Mouse (Mus musculus): ENCODE data around the gene Nhlrc2.
A peak's percentile ranks its signal among the peaks of the same experiment; 100 is the strongest.

Nhlrc2 gene

DNA sequence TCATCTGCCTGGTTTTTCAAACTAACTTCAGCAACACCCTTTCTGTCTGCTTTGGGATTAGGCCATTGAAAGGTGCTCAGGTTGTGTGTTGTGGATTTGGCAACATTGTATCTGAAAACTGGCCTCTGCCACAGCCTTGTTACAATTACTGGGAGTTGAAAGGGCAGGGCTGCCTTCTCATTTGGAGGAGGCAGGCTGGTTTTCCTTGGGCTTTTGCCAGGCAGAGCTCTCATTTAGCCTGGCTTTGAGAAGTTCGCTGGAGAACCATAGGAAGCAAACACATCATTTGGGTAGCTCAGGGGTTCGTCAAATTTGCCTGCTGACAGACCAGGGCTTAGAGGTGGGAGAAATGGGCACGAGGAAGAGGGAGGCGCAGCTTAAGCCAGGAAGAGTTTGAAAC is 71.5 kb downstream of the Nhlrc2 start:
- no peak for DNase-seq (ENCODE audit: extremely low spot score, low spot score)

DNA sequence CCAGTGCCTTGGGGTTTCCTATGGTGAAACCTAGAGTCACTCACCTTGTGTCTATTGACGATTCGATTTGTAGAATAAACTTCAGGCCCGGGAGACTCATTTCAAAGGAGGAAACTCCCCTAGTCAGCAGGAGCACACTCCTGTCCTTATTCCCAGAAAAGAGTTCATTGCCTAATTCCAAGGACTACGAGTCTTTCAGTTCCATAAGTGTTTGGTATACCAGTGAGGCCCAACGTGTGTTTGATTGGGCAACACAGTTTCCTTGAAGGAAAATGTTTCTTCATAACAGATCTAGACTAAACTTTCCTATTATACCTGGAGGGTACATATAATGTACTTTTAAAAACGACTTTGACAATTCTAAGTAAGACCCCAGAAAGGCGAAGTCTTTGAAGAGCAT is 73.8 kb downstream of the Nhlrc2 start:
- DNase-seq (ENCODE audit: extremely low spot score, low spot score), result no peak

DNA sequence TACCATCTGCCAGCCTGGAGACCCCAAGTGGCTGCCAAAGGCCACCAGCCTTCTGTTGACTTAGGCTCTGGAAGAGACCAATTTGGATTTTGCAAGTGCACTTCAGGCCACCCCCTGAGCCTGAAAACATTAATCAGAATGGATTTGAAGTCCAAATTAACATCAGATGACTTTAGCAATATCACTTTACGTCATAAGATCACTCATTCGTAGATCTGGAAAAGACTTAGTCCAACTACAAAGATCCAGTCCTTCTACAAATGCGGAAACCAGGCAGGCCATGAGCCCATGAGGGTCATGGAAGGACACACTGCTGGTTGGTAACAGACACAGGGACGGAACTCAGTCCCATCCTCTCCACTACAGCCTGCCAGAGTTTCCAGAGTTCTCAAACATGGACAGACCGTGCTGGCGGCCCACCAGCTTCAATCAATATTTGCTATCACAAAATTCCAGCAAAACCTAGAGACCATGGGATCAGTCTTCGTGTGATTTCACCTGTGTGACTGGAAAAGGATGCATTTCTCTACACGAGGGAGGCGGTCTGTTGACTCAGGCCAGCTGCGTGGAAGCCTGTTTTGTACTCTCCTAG is 79.9 kb downstream of the Nhlrc2 start:
- DNase-seq (ENCODE audit: extremely low spot score, low spot score), result no peak

DNA sequence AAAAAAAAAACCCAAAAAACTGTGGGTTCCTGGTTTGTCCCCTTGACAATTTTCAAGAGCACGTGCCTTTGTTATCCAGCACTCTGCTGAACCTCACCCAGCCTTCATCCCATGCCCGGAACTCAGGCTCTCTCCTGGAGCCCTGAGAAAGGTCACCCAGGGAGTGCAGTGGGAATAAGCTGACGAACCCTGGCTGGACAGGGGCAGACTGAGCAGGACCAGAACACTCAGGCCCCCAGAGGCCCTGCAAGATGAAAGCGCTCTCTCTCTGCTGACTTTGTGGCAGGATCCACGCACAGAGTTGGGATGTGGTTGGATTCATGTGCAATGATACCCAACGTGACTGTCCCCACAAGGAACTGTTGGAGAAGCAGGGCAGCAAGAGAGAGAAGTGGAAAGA is 81.6 kb downstream of the Nhlrc2 start:
- no peak for DNase-seq (ENCODE audit: extremely low spot score, low spot score)

DNA sequence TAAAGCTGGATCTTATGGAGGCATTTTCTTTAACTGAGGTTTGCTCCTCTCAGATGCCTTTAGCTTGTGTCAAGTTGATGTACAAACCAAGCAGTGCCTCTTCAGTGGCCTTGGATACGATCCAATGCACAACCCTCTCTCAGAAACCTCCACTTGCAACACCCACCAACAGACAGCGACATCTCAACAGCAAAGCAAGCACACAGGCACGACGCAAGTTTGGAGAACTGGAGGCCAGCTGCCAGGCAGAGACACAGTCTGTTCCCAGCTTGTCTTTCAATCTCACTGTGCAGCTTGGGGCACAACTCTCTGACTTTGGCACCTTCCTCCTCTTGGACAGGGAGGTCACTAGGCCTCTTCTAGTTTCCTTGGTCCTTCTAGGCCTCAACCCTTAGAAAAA is 83.0 kb downstream of the Nhlrc2 start:
- no peak for DNase-seq (ENCODE audit: extremely low spot score, low spot score)

DNA sequence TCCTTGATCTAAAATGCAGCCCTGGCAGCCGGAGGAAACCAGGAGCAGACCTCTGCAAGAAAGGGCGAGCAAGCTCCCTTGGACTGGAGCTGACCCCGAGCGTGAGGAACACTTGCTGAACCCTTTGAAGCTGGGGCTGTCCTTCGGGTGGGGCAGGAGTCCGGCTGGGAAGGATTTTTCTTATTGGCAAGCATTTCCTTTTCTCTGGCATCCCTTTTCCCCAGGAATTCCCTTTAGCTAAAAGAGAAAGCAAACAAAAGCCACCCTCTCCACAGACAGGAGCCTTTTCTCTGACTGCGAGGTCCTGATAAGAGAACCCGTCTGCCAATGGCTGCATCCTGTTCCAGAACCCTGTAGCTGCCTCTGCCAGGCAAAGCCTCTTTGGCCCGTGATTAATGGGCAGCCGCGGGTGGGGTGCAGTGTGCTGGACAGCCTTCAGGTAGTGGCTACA is 83.4 kb downstream of the Nhlrc2 start:
- DNase-seq (ENCODE audit: extremely low spot score, low spot score), result no peak

DNA sequence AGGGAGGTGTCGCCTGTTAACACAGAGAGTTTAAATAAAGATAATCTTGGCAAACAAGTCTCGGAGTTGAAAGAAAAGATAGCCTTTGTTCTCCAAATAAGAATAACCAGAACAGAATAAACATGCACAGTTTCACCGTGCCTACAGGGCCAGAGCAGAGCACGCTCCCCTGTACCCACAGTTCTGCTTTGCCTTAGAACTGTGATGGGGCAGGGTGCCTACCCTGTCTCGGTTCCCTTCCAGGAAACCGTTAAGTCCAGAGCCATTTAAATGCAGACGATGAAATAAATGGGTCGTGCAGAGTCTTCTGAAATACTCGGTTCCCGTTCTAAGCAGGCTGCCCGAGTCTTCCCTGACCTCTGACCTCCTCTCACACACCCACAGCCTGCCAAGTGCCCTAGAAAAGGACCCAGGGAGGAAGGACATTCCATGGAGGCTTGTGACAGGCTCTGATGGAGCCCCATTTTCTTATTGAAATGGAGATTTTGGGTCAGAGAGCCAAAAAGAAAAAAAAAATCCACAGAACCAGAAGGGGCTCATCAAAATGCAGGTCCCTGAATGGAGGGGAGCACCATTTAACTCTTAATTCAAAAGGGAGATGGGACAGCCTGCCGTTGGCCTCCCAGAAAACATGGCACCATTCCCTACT is 89.1 kb downstream of the Nhlrc2 start:
- no peak for DNase-seq (ENCODE audit: extremely low spot score, low spot score)

DNA sequence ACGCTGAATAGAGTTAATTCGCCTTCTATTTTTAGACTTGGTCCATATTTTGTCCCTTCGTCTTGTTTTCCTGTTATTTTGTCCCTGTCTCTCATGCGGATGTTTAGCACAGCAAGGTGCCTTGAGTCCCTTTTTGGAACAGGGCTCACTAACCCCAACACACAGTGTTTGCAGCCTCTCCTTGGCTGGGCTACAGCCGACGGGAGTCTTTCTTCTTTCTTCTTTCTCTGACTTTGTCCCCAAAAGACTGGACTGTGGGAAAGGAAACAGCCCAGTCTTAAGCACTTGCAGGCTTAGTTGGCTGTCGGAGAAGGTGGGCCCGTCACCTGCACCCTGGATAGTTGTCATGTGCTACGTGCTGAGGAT is 89.6 kb downstream of the Nhlrc2 start:
- DNase-seq (ENCODE audit: extremely low spot score, low spot score), result no peak

DNA sequence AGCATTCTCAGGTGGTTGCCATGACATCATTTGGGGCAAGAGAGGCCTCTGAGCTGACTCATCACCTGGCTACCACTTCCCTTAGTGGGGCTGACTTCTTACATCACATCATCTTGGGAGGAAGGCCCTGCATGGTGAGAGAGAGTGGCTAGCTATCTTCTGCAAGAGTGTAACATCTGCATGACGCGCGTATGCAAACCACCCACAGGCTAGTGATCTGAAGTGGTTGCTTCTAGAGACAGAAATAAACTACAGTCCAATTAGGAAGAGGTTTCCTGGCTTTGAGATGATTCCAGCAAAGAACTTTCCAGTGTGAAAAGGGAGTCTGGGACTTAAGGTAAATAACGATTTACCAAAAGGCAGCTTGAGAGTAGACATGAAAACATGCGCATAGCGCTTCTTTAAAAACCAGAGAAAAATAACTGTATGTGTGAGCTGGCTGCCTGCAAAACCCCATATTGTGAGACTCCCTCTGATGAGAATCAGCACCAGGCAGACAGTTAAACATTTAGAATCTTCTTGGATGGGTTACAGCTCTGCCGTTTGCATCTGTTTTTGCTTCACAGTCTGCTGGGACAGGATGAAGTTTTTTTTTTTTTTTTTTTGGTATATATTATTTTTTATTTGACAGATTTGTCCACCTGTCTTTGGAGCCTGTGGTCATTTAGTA is 99.5 kb downstream of the Nhlrc2 start:
- DNase-seq (ENCODE audit: extremely low spot score, low spot score), result no peak

DNA sequence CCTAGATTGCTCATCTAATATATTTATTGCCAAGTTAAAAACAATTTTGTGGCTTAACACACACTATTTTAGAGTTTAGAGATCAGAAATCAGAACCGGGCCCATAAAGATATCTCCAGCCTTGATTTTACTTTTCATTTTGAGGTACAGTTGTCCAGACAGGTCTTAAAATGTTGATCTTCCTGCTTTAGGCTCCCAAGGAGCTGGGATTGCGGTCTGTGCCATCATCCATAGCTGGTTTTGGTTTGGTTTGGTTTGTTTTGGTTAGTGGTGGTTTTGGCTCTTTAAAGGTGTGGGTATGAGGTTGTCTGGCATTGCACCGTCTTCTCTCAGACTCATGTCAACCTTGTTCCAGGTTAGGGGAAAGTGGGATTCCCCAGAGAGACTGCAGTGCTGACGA is 103.2 kb downstream of the Nhlrc2 start:
- no peak for DNase-seq (ENCODE audit: extremely low spot score, low spot score)

DNA sequence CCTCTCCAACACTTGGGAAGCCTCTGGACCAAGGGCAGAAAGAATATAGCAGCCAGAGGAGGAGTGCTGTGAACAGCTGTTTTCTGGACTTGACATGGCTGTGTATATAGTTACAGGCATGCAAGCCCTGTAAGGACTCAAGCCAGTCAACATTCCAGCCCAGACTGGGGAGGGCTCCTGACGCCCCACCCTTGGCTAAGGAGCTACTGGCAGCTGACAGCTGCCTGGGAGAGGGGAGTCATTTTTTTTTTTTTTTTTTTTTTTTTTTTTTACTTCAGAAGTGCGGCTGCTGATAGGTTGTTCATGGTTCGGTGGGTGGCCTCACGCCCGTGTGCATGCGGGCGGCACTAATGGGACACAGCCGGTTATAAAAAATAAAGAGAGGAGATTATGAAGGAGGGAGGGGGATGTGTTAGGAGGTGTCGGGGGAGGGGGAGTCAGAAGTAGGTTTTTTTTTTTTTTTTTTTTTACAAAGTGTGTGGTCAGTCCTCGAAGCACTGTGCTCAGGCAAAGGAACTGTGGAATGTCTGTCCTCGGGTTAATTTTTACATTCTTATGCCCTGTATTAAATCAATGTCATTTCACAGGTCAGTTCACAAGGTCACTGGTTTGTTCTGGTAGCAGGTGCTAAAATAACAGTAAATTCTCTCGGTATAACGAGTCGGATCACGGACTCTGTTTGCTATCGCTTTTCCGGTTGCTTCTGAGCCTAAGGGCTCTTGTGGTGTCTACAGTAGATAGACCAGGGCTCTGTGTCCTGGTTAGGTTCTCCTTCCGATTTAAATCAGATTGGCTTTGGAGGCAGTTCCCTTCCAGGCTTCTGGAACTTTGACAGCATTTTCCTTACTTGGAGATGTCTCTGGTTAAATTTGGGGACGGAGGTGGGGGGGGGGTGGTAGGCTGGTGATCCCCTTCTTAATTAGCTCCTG is 104.2 kb downstream of the Nhlrc2 start:
- DNase-seq (ENCODE audit: extremely low spot score, low spot score), result peak; percentile 49

Measured in neural tube, embryonic 10.5 days (tissue).